Mouse (Mus musculus): Measurements from ENCODE around the gene Akna. TPM values are rescaled to one million over a fixed set of nuclear protein-coding genes. Genes with fewer than 3 reads are reported as not detected.

The Akna gene
- polyA plus RNA-seq, 1 experiment from 2014 or later = 4.8 TPM

DNA sequence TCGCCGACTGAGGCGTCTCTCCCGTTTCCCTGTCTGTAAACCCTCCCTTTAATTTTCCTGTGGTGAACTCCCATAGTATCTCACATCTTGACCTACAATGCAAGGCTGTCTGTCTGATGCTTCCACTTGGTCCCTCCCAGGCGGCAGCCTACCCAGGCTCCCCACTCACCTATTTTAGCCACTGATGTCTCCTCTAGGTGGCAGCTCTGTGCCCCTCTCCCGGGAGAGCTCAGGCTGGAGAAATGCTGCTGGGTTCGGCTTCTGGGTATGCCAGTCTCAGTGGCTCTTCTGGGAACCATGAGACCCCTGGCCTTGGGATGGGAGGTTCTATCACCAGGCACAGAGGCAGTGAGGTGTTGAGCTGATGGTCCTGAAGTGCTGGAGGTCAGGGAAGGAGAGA, 25.7 kb downstream of the Akna start:
- ATAC-seq (ENCODE audit: low read depth) = no peak
- Histone ChIP-seq H3K9ac (no peak overlapping the region), H3K9me3 (no peaks in the 10 kb centered on the region), H3K27me3 (no peaks in the 10 kb centered on the region), H3K4me2 (no peak overlapping the region), H3K4me1 (replicated peaks) (no peaks in the 10 kb centered on the region), H3K27ac (replicated peaks) (no peak overlapping the region), H3K36me3 (peaks cover 77% of the 10 kb centered on the region), H3K4me3 (no peak overlapping the region)
- WGBS = 69% methylated on average over 7 of the region's 7 CpGs

DNA sequence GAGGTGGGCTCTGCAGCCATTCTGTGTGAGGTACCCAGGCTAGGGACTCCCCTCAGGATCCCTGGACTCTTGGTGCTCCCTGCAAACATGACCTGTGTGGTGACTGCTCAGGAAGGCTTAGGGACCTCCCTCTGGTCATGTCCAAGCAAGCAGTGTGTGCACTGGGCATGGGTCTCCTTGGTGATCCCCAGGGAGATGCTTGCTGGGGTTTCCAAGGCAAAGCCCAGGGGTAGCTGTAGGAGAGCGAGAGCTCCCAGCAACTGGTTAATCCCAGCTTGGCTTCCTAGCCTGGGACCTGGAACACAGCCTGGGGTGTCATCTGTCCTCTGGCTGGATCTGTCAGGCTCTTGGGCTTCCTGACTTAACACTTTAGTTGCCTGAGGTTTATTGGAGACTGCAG, 27.8 kb downstream of the Akna start:
- peaks cover 61% of the 10 kb centered on the region for H3K36me3 ChIP-seq
- WGBS = 87% methylated on average over 1 of the region's 1 CpGs

DNA sequence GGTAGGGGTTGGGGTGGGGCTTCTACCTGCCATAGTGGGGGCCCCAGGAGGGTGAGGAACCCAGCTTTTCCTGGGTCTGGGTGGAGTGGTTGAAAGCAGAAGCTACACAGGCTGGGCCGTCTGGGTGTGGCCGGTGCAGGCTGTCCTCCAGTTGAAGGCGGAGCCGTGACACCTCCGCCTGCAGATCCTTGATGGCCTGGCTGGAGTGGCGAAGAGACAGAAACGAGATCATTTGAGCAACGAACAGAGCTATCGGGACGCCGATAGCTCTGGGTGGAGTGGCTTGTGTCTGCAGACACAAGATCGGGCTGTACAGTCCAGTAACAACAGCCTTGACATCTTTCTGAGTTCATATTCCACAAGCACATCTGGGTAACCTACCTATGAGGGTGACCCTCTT, 28.8 kb downstream of the Akna start:
- Histone ChIP-seq H3K27me3 (no peaks in the 10 kb centered on the region), H3K36me3 (peaks cover 50% of the 10 kb centered on the region), H3K9ac (no peak overlapping the region), H3K4me1 (replicated peaks) (no peaks in the 10 kb centered on the region; the same call in 1 of the 2 replicates), H3K9me3 (no peaks in the 10 kb centered on the region), H3K27ac (replicated peaks) (no peak overlapping the region), H3K4me2 (no peak overlapping the region), H3K4me3 (no peak overlapping the region)
- 80% methylated on average over 12 of the region's 12 CpGs for WGBS
- ATAC-seq (ENCODE audit: low read depth) = no peak

More for the DNA sequence above, 27.8 kb downstream of the Akna start:
- no peak overlapping the region for H3K4me2 ChIP-seq
- H3K4me3 ChIP-seq = no peak overlapping the region
- ATAC-seq (ENCODE audit: low read depth) = no peak
- H3K9ac ChIP-seq = no peak overlapping the region
- H3K27me3 ChIP-seq = no peaks in the 10 kb centered on the region
- H3K9me3 ChIP-seq = no peaks in the 10 kb centered on the region
- no peak overlapping the region for H3K27ac ChIP-seq (replicated peaks)
- no peaks in the 10 kb centered on the region for H3K4me1 ChIP-seq (replicated peaks)

DNA sequence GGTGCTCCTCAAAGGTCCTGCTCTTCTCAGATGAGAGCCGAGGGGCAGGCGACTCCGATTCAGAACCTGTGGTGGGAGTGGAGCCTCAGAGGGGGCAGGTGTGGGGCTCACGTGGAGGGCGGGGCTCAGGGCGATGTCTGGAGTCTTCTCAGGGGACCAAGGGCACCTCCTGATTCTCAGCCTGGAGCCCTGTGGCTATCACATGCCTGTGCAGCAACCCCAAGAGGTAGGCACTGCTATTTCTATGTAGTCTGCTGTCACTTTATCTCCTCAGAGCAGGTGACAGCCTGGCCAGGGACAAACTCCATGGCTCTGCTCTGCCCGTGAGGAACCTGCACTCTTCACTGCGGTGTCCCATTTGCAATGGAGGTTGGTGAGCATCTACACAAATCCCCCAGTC, 29.8 kb downstream of the Akna start:
- Histone ChIP-seq H3K27ac (replicated peaks) (no peak overlapping the region), H3K36me3 (peaks cover 41% of the 10 kb centered on the region), H3K4me3 (no peak overlapping the region), H3K9ac (no peak overlapping the region), H3K4me1 (replicated peaks) (no peaks in the 10 kb centered on the region; the same call in 1 of the 2 replicates), H3K4me2 (no peak overlapping the region), H3K27me3 (no peaks in the 10 kb centered on the region), H3K9me3 (no peaks in the 10 kb centered on the region)
- ATAC-seq (ENCODE audit: low read depth) = no peak
- 92% methylated on average over 8 of the region's 8 CpGs for WGBS

DNA sequence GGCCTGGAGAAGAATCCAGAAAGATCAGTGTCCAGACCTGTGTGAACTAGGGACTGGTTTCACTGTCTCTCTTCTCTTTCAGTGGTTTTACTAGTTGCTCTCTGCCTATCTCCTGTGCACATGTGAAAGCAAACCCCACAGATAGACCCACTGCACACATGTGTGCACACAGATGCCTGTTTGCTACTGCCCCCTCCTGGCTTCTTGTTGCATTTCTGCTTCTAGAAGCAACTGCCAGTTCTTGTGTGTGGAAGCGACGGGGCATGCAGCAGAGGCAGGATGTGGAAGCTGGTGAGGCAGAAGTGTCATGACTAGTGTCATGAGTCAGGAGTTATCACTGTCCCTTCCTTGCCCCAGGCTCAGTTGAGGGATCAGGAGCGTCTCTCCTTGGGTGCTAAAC, 31.3 kb downstream of the Akna start:
- Histone ChIP-seq H3K27me3 (no peaks in the 10 kb centered on the region), H3K9ac (no peak overlapping the region), H3K4me2 (no peak overlapping the region), H3K36me3 (peaks cover 39% of the 10 kb centered on the region), H3K9me3 (no peaks in the 10 kb centered on the region), H3K4me3 (no peak overlapping the region), H3K27ac (replicated peaks) (no peak overlapping the region), H3K4me1 (replicated peaks) (no peaks in the 10 kb centered on the region; the same call in 1 of the 2 replicates)
- ATAC-seq (ENCODE audit: low read depth) = no peak
- WGBS = 69% methylated on average over 3 of the region's 3 CpGs

DNA sequence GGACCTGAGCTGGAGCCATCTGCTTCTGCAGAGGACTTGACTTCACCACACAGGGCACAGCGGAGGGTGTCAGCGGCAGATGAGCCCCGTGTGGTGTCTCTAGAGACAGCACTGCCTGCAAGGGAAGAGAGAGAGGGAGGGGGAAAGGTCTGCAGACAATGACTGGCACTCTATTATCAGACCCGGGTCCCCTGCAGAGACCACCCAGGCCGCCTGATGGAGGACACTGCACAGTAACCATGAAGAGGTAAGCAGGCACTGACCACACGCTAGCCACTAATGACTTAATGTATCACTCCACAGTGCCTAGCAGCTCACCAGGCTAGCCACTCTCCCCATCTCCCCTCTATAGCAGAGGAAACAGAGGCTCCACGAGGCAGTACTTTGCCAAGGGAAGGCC, 32.3 kb downstream of the Akna start:
- H3K9ac ChIP-seq = no peak overlapping the region
- no peaks in the 10 kb centered on the region for H3K9me3 ChIP-seq
- ATAC-seq (ENCODE audit: low read depth) = no peak
- no peak overlapping the region for H3K4me2 ChIP-seq
- WGBS = 30% methylated on average over 7 of the region's 7 CpGs
- no peak overlapping the region for H3K27ac ChIP-seq (replicated peaks)
- H3K4me1 ChIP-seq (replicated peaks) = no peaks in the 10 kb centered on the region; the same call in 1 of the 2 replicates
- no peaks in the 10 kb centered on the region for H3K27me3 ChIP-seq
- H3K36me3 ChIP-seq = peaks cover 32% of the 10 kb centered on the region; the same call in 1 of the 2 replicates
- no peak overlapping the region for H3K4me3 ChIP-seq

DNA sequence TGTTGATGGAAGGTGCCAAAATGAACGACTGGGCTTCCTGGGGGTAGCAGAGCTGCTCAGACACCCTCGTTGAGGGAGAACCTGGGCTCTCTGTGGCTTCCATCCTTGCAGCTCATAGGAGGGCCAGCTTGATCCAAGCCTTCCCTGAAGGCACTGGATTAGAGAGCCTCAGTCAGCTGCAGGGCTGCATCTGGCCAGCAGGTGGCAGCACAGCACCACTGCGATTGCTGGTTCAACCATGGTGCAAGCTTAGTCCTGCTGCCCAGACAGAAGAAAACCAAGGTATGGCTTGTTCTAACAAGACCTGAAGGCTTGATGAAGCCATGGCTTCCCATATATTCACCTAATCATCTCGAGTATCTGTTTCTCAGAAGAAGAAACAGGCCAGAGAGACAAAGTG, 34.6 kb downstream of the Akna start:
- Histone ChIP-seq H3K36me3 (peaks cover 19% of the 10 kb centered on the region; the same call in 1 of the 2 replicates), H3K27me3 (no peaks in the 10 kb centered on the region), H3K27ac (replicated peaks) (no peak overlapping the region), H3K4me2 (no peak overlapping the region), H3K9me3 (no peaks in the 10 kb centered on the region), H3K4me3 (no peak overlapping the region), H3K4me1 (replicated peaks) (no peaks in the 10 kb centered on the region; the same call in 1 of the 2 replicates), H3K9ac (no peak overlapping the region)
- ATAC-seq (ENCODE audit: low read depth) = 0 out of 2 replicates have a peak, but pooled peaks have one; percentile 44
- 16% methylated on average over 4 of the region's 4 CpGs for WGBS

DNA sequence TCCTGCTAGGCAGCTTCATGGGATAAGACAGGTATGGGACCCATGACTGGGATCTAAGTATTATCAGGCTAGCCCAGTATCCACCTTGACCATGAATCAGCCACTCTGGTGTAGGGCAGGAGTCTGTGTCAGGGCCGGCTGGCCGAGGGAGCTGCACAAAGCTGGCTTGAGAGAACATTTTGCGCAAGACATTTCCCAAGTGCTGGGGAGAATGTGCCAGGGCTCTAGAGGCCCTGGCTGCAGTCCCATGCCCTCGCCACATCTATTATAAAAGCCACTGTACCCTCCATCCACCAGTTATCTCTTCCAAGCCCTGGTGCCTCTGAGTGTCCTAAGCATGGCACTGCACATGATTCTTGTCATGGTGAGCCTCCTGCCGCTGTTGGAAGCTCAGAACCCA, 41.0 kb downstream of the Akna start, which contains the start of gene Orm2:
Gene Orm2, plus strand, starts transcription at position 300 of the 400 bp plus-strand sequence.
- H3K27ac ChIP-seq (replicated peaks) = no peak within 1 kb of the TSS
- H3K4me3 ChIP-seq = no peak within 1 kb of the TSS
- no peak within 1 kb of the TSS for H3K9ac ChIP-seq
- peaks cover 8% of the 10 kb centered on the region for H3K4me1 ChIP-seq (replicated peaks)
- 91% methylated on average over 5 of the region's 5 CpGs for WGBS
- H3K4me2 ChIP-seq = no peak within 1 kb of the TSS
- no peaks in the 10 kb centered on the region for H3K9me3 ChIP-seq
- H3K27me3 ChIP-seq = no peaks in the 10 kb centered on the region
- no peak for ATAC-seq (ENCODE audit: low read depth)
- H3K36me3 ChIP-seq = 0 out of 2 replicates have a peak, but pooled peaks cover 1% of the 10 kb centered on the region

DNA sequence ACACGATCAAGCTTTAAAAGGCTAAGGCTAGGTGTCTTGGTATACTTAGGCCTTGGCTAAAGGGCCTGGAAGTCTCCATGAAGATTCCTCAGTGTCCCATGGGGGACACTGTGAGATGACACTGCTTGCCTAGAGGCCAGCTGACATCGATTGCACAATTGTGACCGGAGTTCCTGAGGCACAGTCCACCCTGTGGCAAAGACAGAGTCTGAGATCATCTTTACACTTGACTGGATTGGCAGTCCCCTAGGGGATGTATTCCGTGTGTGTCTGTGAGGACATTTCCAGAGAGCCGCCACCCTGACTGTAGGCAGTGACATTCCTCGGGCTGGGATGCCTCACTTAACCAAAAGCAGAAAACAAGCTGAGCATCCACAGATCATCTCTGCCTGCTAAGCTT, 43.3 kb downstream of the Akna start:
- Histone ChIP-seq H3K27me3 (no peaks in the 10 kb centered on the region), H3K9ac (no peak overlapping the region), H3K4me2 (no peak overlapping the region), H3K9me3 (no peaks in the 10 kb centered on the region), H3K4me1 (replicated peaks) (peaks cover 8% of the 10 kb centered on the region), H3K27ac (replicated peaks) (no peak overlapping the region), H3K36me3 (no peaks in the 10 kb centered on the region), H3K4me3 (no peak overlapping the region)
- 67% methylated on average over 6 of the region's 6 CpGs for WGBS
- no peak for ATAC-seq (ENCODE audit: low read depth)

DNA sequence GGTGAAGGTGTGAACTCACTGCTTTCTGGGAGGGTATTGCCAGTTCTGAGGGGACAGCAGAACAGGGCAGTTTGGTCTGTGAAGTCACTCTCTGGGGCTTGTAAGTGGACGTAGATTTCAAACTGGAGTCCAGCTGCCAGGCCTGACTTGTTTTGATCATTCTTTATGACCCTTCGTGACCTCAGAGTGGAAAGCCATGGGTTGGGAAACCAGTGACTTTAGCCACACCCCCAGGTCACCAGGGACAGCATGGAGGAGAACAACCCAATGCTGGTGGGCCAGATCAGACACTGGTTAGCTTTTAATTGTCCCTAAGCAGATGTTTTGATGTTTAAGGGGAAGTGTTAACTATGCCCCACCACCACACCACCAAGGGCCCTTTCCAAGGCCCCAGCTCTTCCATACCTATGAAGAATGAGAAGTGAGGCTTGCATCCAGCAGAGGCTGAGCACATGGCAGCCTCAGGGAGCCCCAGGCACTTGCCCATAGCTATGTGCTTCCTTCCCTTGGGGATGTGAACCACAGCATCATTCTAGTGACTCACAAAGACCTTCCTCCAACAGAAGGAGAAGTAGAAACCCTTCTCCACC, 46.1 kb downstream of the Akna start:
- ATAC-seq (ENCODE audit: low read depth) = no peak
- Histone ChIP-seq H3K4me1 (replicated peaks) (peaks cover 8% of the 10 kb centered on the region), H3K27me3 (no peaks in the 10 kb centered on the region), H3K4me3 (no peak overlapping the region), H3K36me3 (no peaks in the 10 kb centered on the region), H3K9ac (no peak overlapping the region), H3K27ac (replicated peaks) (no peak overlapping the region), H3K9me3 (no peaks in the 10 kb centered on the region), H3K4me2 (no peak overlapping the region)
- 64% methylated on average over 2 of the region's 2 CpGs for WGBS

DNA sequence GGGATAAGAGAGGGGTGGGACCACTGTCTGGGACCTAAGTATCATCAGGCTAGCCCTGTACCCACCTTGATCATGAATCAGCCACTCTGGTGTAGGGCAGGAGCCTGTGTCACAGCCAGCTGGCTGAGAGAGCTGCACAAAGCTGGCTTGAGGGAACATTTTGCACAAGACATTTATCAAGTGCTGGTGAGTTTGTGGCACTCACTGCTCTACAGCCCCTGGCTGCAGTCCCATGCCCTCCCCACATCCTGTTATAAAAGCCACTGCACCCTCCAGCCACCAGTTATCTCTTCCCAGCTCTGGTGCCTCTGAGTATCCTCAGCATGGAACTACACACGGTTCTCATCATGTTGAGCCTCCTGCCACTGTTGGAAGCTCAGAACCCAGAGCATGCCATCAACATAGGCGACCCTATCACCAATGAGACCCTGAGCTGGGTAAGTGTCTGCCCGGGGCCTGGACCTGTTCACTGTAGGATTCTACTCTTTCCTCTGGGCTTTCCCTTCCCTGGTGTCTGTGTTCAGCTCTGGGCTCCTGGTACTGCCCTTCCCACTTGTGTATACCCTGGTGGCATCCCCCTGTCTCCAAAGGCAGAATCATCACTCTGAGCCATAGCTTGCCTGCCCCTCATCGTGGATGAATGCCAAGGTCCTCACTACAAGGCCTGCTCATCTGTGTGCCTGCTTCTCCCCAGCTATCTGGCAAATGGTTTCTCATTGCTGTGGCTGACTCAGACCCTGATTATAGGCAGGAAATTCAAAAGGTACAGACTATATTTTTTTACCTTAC, 47.1 kb downstream of the Akna start, which contains the start of gene Orm3:
Gene Orm3, plus strand, starts transcription at position 286 of the 789 bp plus-strand sequence.
- Histone ChIP-seq H3K36me3 (no peaks in the 10 kb centered on the region), H3K9me3 (no peaks in the 10 kb centered on the region), H3K4me3 (no peak within 1 kb of the TSS), H3K27ac (replicated peaks) (no peak within 1 kb of the TSS), H3K9ac (no peak within 1 kb of the TSS), H3K27me3 (no peaks in the 10 kb centered on the region), H3K4me1 (replicated peaks) (peaks cover 6% of the 10 kb centered on the region), H3K4me2 (no peak within 1 kb of the TSS)
- 84% methylated on average over 4 of the region's 4 CpGs for WGBS
- no peak for ATAC-seq (ENCODE audit: low read depth)

DNA sequence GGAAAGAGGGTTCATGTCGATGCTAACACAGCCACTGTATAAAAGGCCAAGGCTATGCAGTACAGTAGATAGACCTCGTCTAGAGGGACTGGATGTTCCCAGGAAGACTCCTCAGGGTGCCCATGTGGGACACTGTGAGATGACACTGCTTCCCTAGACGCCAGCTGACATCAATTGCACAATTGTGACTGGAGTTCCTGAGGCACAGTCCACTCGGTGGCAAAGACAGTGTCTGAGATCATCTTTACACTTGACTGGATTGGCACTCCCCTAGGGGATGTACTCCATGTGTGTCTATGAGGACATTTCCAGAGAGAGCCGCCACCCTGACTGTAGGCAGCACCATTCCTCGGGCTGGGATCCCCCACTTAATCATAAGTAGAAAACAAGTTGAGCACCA, 54.6 kb downstream of the Akna start:
- ATAC-seq (ENCODE audit: low read depth) = no peak
- Histone ChIP-seq H3K9ac (no peak overlapping the region), H3K4me3 (no peak overlapping the region), H3K36me3 (no peaks in the 10 kb centered on the region), H3K27ac (replicated peaks) (no peak overlapping the region), H3K4me2 (no peak overlapping the region), H3K27me3 (no peaks in the 10 kb centered on the region), H3K4me1 (replicated peaks) (no peaks in the 10 kb centered on the region), H3K9me3 (no peaks in the 10 kb centered on the region)
- 70% methylated on average over 6 of the region's 6 CpGs for WGBS
